Mouse (Mus musculus): Measurements from ENCODE around the gene Ctsd. TPM values are rescaled to one million over a fixed set of nuclear protein-coding genes. Genes with fewer than 3 reads are reported as not detected.
A peak's percentile ranks its signal among the peaks of the same experiment; 100 is the strongest.

The Ctsd gene
- polyA plus RNA-seq, 1 experiment, result 384 TPM

DNA sequence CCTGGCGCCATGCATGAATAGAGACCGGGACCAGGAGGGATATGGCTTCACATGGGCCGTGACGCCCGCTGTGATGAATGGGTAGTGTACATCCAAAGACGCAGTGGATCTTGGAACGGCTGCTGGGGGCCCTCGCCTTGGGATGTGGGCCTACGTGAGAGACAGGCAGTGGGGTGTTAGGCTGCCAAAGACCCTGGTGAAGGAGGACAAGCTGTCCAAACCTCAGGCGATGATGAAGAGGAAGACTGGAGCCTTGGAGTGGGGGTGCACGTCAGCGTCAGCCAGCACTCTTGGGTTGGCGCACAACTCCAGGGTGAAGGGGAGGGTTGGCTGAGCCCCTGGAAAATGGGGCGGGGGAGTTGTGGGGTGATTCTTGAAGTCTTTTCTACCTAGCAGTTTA lies 43.3 kb upstream of the Ctsd start:
- TF ChIP-seq MAX (IDR thresholded peaks at IDR 0.05), result no peak
- TF ChIP-seq CEBPB (IDR thresholded peaks at IDR 0.05; ENCODE audit: low read depth), result no peak
- TF ChIP-seq FOSL1 (IDR thresholded peaks at IDR 0.05; ENCODE audit: insufficient read depth, low read length, poor library complexity, severe bottlenecking), result no peak
- no peak for TF ChIP-seq CTCF (IDR thresholded peaks at IDR 0.05; ENCODE audit: control insufficient read depth, insufficient read depth, insufficient read length)
- TF ChIP-seq MYOG (IDR thresholded peaks at IDR 0.05; ENCODE audit: control insufficient read depth, extremely low read depth, insufficient read length), result no peak
- no peak for TF ChIP-seq MYOD1 (IDR thresholded peaks at IDR 0.05; ENCODE audit: control insufficient read depth, insufficient read length, low read depth)
- no peak for TF ChIP-seq USF1 (IDR thresholded peaks at IDR 0.05; ENCODE audit: low read depth)
- H3K79me3 ChIP-seq (ENCODE audit: low read depth), result no peaks in the 10 kb centered on the region
- no peaks in the 10 kb centered on the region for H3K36me3 ChIP-seq (ENCODE audit: control insufficient read depth, insufficient read depth)
- H3K4me3 ChIP-seq (ENCODE audit: insufficient read depth, poor library complexity, severe bottlenecking), result no peak overlapping the region
- H3K79me2 ChIP-seq (ENCODE audit: control insufficient read depth, insufficient read depth), result no peaks in the 10 kb centered on the region
- no peaks in the 10 kb centered on the region for H3K27me3 ChIP-seq (ENCODE audit: control insufficient read depth, insufficient read depth, insufficient read length)
- H3ac ChIP-seq (ENCODE audit: control insufficient read depth, insufficient read length, low read depth), result no peak overlapping the region

DNA sequence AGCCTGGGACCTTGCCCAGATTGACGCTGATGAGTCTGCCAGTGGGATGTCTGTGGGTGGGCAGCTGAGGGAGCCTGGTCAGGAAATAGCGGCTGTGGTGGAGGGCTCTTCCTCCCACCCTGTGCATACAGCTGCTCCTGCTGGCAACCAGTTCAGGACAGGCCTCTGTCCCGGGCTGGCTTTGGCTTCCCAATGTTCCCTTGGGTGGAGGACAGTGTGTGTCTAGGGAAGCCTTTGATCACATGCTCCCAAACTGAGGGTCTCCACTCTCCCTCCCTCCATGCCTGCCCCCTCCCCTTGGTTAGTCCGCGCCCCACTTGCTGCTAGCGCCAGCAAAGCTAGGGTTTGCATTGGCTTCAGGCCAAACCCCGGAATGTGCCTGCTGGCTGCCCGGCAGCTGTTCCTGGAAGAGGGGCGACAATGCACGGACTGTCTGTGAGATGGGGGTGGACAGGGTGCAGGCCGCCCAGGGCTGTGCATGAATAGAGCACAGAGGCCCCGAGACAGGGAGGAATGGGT lies 42.4 kb upstream of the Ctsd start:
- Histone ChIP-seq H3K4me3 (ENCODE audit: insufficient read depth, poor library complexity, severe bottlenecking) (no peak overlapping the region), H3K27me3 (ENCODE audit: control insufficient read depth, insufficient read depth, insufficient read length) (no peaks in the 10 kb centered on the region), H3K36me3 (ENCODE audit: control insufficient read depth, insufficient read depth) (no peaks in the 10 kb centered on the region), H3K79me3 (ENCODE audit: low read depth) (no peaks in the 10 kb centered on the region), H3ac (ENCODE audit: control insufficient read depth, insufficient read length, low read depth) (no peak overlapping the region), H3K79me2 (ENCODE audit: control insufficient read depth, insufficient read depth) (no peaks in the 10 kb centered on the region)
- TF ChIP-seq MYOD1 (IDR thresholded peaks at IDR 0.05; ENCODE audit: control insufficient read depth, insufficient read length, low read depth) (peak; percentile 82), FOSL1 (IDR thresholded peaks at IDR 0.05; ENCODE audit: insufficient read depth, low read length, poor library complexity, severe bottlenecking) (no peak), CEBPB (IDR thresholded peaks at IDR 0.05; ENCODE audit: low read depth) (no peak)

DNA sequence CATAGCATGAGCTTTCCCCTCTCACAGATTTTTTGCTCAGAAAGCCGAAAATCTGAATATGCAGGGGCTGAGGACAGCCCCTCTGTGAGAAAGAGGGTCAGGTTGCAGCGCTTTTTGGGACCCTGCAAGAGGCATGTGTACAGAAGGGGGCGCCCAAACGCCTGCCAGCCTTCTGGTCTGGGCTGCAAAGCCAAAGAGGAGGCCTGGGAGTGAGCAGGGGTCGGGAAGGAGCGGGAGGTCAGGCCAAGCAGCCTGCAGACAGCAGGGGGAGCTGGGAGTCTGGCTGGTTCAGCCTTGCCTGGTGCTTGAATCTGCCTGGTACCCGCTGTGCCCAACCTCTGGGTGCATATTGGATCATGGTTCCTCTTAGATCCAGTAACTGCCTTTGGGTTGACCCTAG lies 40.4 kb upstream of the Ctsd start:
- H3ac ChIP-seq (ENCODE audit: control insufficient read depth, insufficient read length, low read depth), result no peak overlapping the region
- TF ChIP-seq CTCF (IDR thresholded peaks at IDR 0.05; ENCODE audit: control insufficient read depth, insufficient read depth, insufficient read length) (peak; percentile 86), MAX (IDR thresholded peaks at IDR 0.05) (no peak)
- H3K79me3 ChIP-seq (ENCODE audit: low read depth), result no peaks in the 10 kb centered on the region
- no peaks in the 10 kb centered on the region for H3K27me3 ChIP-seq (ENCODE audit: control insufficient read depth, insufficient read depth, insufficient read length)
- no peak overlapping the region for H3K4me3 ChIP-seq (ENCODE audit: insufficient read depth, poor library complexity, severe bottlenecking)
- H3K36me3 ChIP-seq (ENCODE audit: control insufficient read depth, insufficient read depth), result no peaks in the 10 kb centered on the region
- H3K79me2 ChIP-seq (ENCODE audit: control insufficient read depth, insufficient read depth), result no peaks in the 10 kb centered on the region

- TF ChIP-seq CEBPB (IDR thresholded peaks at IDR 0.05; ENCODE audit: low read depth) (no peak), FOSL1 (IDR thresholded peaks at IDR 0.05; ENCODE audit: insufficient read depth, low read length, poor library complexity, severe bottlenecking) (no peak), MYOD1 (IDR thresholded peaks at IDR 0.05; ENCODE audit: control insufficient read depth, insufficient read length, low read depth) (no peak)
- no peaks in the 10 kb centered on the region for H3K79me2 ChIP-seq (ENCODE audit: control insufficient read depth, insufficient read depth)
- no peak overlapping the region for H3ac ChIP-seq (ENCODE audit: control insufficient read depth, insufficient read length, low read depth)
- no peaks in the 10 kb centered on the region for H3K79me3 ChIP-seq (ENCODE audit: low read depth)
- H3K36me3 ChIP-seq (ENCODE audit: control insufficient read depth, insufficient read depth), result no peaks in the 10 kb centered on the region
- H3K27me3 ChIP-seq (ENCODE audit: control insufficient read depth, insufficient read depth, insufficient read length), result no peaks in the 10 kb centered on the region
- no peak overlapping the region for H3K4me3 ChIP-seq (ENCODE audit: insufficient read depth, poor library complexity, severe bottlenecking)
Observed at GRCm38 (mm10) chr7:142425641-142426213, 37.9 kb upstream of the Ctsd start.

DNA sequence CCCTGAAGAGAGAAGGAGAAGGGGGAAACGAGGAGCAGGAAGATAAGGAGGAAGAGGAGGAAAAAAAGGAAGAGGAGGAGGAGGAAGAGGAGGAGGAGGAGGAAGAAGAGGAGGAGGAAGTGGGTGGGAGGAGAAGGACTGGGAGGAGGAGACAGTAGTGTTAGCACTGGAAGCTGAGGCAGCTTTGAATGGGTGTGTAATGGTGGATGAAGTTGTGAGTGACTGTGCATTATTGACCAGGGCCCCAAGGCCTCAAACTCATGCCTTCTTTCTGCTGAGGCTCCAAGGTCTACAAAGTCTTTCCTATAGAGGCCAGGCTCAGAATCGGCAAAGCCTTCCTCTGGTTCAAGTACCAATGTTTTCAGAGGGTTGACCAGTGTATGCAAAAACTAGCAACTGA lies 34.0 kb upstream of the Ctsd start:
- Histone ChIP-seq H3K36me3 (ENCODE audit: control insufficient read depth, insufficient read depth) (no peaks in the 10 kb centered on the region), H3ac (ENCODE audit: control insufficient read depth, insufficient read length, low read depth) (no peak overlapping the region), H3K4me3 (ENCODE audit: insufficient read depth, poor library complexity, severe bottlenecking) (no peak overlapping the region), H3K79me2 (ENCODE audit: control insufficient read depth, insufficient read depth) (no peaks in the 10 kb centered on the region), H3K27me3 (ENCODE audit: control insufficient read depth, insufficient read depth, insufficient read length) (no peaks in the 10 kb centered on the region), H3K79me3 (ENCODE audit: low read depth) (no peaks in the 10 kb centered on the region)
- no peak for TF ChIP-seq MYOG (IDR thresholded peaks at IDR 0.05; ENCODE audit: control insufficient read depth, extremely low read depth, insufficient read length)
- no peak for TF ChIP-seq MAX (IDR thresholded peaks at IDR 0.05)
- TF ChIP-seq CEBPB (IDR thresholded peaks at IDR 0.05; ENCODE audit: low read depth), result no peak
- no peak for TF ChIP-seq MYOD1 (IDR thresholded peaks at IDR 0.05; ENCODE audit: control insufficient read depth, insufficient read length, low read depth)
- TF ChIP-seq USF1 (IDR thresholded peaks at IDR 0.05; ENCODE audit: low read depth), result no peak
- TF ChIP-seq CTCF (IDR thresholded peaks at IDR 0.05; ENCODE audit: control insufficient read depth, insufficient read depth, insufficient read length), result no peak
- no peak for TF ChIP-seq FOSL1 (IDR thresholded peaks at IDR 0.05; ENCODE audit: insufficient read depth, low read length, poor library complexity, severe bottlenecking)

DNA sequence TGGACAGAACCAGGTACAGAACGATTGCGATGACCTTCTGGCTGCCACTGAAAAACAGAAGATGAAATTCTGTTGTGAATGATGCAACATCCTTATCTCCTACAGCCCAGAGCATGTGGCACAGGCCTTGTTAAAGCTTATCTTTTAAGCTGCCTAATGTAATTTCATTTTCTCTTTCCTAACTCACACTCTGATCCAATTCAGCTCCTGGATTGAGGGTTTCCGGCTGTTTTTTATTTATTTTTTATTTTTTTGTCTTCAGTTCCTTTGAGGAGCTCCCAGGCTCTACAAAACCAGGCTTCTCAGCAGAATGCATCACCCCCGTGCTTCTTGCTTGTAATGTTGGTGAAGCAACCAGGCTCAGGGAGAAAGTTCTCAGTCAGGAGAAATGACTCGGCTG lies 32.0 kb upstream of the Ctsd start:
- H3ac ChIP-seq (ENCODE audit: control insufficient read depth, insufficient read length, low read depth), result no peak overlapping the region
- no peak overlapping the region for H3K4me3 ChIP-seq (ENCODE audit: insufficient read depth, poor library complexity, severe bottlenecking)
- no peaks in the 10 kb centered on the region for H3K36me3 ChIP-seq (ENCODE audit: control insufficient read depth, insufficient read depth)
- no peaks in the 10 kb centered on the region for H3K27me3 ChIP-seq (ENCODE audit: control insufficient read depth, insufficient read depth, insufficient read length)
- H3K79me3 ChIP-seq (ENCODE audit: low read depth), result no peaks in the 10 kb centered on the region
- TF ChIP-seq MYOG (IDR thresholded peaks at IDR 0.05; ENCODE audit: control insufficient read depth, extremely low read depth, insufficient read length) (no peak), CEBPB (IDR thresholded peaks at IDR 0.05; ENCODE audit: low read depth) (no peak), MYOD1 (IDR thresholded peaks at IDR 0.05; ENCODE audit: control insufficient read depth, insufficient read length, low read depth) (no peak), USF1 (IDR thresholded peaks at IDR 0.05; ENCODE audit: low read depth) (no peak)
- no peaks in the 10 kb centered on the region for H3K79me2 ChIP-seq (ENCODE audit: control insufficient read depth, insufficient read depth)
